Mouse (Mus musculus) liver, embryonic 14.5 days (tissue): ENCODE results near the gene Prlr.

Experiments used
- CTCF ChIP-seq: IDR thresholded peaks from 2 replicates; pipeline ENCODE4 v1.5.1; 2016; ENCODE audit warnings: antibody characterized with exemption, low read depth, control low read depth
- EP300 ChIP-seq: IDR thresholded peaks from 2 replicates; pipeline ENCODE4 v1.6.1; 2016; ENCODE audit warnings: antibody characterized with exemption, low read depth

- no peak for TF ChIP-seq CTCF
- no peak for TF ChIP-seq EP300
These were observed 198.4 kb downstream of the Prlr start for GRCm38 (mm10) chr15:10375404-10375803.
